Mouse (Mus musculus): Measurements from ENCODE around the gene Dock2. TPM values are rescaled to one million over a fixed set of nuclear protein-coding genes. Genes with fewer than 3 reads are reported as not detected.

The Dock2 gene
- polyA plus RNA-seq, 1 experiment: 48.9 TPM

DNA sequence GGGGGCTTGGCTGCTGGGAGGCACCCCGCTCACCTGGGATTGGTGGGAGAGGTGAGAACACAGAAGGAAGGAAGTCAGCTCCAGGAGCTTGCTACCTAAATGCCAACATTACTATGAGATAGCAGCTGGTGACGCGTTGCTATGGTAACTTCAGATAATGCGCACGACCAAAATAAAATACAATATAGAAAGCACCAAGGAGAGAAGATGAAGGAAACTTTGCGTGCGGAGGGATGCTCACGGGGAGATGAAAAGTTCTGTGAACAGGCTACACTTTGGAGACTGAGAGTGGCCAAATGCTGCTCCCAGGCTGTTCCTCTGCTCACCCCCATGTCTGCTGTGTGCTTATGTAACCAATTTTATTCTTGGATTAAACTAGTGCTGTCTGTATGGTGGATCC, 466.7 kb downstream of the Dock2 start:
- Histone ChIP-seq H3K27ac (ENCODE audit: control insufficient read depth, insufficient read depth, low read length) (no peak overlapping the region), H3K4me3 (ENCODE audit: control insufficient read depth, insufficient read depth, low read length) (no peak overlapping the region), H3K4me1 (replicated peaks; ENCODE audit: control insufficient read depth, insufficient read depth, low read length) (no peaks in the 10 kb centered on the region), H3K27me3 (ENCODE audit: control insufficient read depth, insufficient read depth, low read length) (no peaks in the 10 kb centered on the region), H3K36me3 (ENCODE audit: control insufficient read depth, insufficient read depth, low read length) (peaks cover under 1% of the 10 kb centered on the region; the same call in 1 of the 2 replicates)
- 95% methylated on average over 8 of the region's 8 CpGs for WGBS
- no peak for TF ChIP-seq CTCF (IDR thresholded peaks at IDR 0.05; ENCODE audit: borderline replicate concordance, control insufficient read depth, extremely low read depth, insufficient read depth, low read length, poor library complexity)
- TF ChIP-seq POLR2A (IDR thresholded peaks at IDR 0.05; ENCODE audit: control insufficient read depth, extremely low read depth, insufficient read depth, low read length, poor library complexity): no peak
- DNase-seq: no peak

DNA sequence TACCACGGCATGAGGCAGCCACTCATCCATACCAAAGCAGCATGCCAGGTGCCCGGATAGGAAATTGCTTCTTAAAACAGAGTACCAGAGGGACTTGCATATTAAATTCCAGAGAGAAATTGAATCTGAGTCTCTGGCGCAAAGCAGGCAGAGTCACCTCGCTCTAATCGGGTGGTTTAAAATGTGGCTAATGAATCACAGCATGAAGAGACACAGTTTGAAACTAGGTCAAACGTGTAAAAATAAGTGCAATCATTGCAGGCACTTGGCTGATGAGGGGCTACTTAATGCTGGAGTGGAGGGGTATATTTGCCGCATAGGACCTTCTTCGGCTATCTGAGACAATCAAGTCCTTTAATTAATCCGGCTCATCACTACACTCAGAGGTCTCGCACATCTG, 467.5 kb downstream of the Dock2 start:
- H3K27ac ChIP-seq (ENCODE audit: control insufficient read depth, insufficient read depth, low read length): no peak overlapping the region
- peaks cover 4% of the 10 kb centered on the region; the same call in 1 of the 2 replicates for H3K36me3 ChIP-seq (ENCODE audit: control insufficient read depth, insufficient read depth, low read length)
- H3K4me3 ChIP-seq (ENCODE audit: control insufficient read depth, insufficient read depth, low read length): no peak overlapping the region
- H3K27me3 ChIP-seq (ENCODE audit: control insufficient read depth, insufficient read depth, low read length): no peaks in the 10 kb centered on the region
- 97% methylated on average over 10 of the region's 10 CpGs for WGBS
- TF ChIP-seq POLR2A (IDR thresholded peaks at IDR 0.05; ENCODE audit: control insufficient read depth, extremely low read depth, insufficient read depth, low read length, poor library complexity) (no peak), CTCF (IDR thresholded peaks at IDR 0.05; ENCODE audit: borderline replicate concordance, control insufficient read depth, extremely low read depth, insufficient read depth, low read length, poor library complexity) (no peak)
- no peaks in the 10 kb centered on the region for H3K4me1 ChIP-seq (replicated peaks; ENCODE audit: control insufficient read depth, insufficient read depth, low read length)
- no peak for DNase-seq

- Histone ChIP-seq H3K27ac (ENCODE audit: control insufficient read depth, insufficient read depth, low read length) (no peak overlapping the region), H3K4me1 (replicated peaks; ENCODE audit: control insufficient read depth, insufficient read depth, low read length) (no peaks in the 10 kb centered on the region), H3K4me3 (ENCODE audit: control insufficient read depth, insufficient read depth, low read length) (no peak overlapping the region), H3K36me3 (ENCODE audit: control insufficient read depth, insufficient read depth, low read length) (peaks cover 8% of the 10 kb centered on the region; the same call in 1 of the 2 replicates), H3K27me3 (ENCODE audit: control insufficient read depth, insufficient read depth, low read length) (no peaks in the 10 kb centered on the region)
- no peak for TF ChIP-seq POLR2A (IDR thresholded peaks at IDR 0.05; ENCODE audit: control insufficient read depth, extremely low read depth, insufficient read depth, low read length, poor library complexity)
- TF ChIP-seq CTCF (IDR thresholded peaks at IDR 0.05; ENCODE audit: borderline replicate concordance, control insufficient read depth, extremely low read depth, insufficient read depth, low read length, poor library complexity): no peak
- WGBS: 88% methylated on average over 5 of the region's 5 CpGs
- DNase-seq: no peak
These were observed 468.3 kb downstream of the Dock2 start for GRCm38 (mm10) chr11:34315383-34315782.

DNA sequence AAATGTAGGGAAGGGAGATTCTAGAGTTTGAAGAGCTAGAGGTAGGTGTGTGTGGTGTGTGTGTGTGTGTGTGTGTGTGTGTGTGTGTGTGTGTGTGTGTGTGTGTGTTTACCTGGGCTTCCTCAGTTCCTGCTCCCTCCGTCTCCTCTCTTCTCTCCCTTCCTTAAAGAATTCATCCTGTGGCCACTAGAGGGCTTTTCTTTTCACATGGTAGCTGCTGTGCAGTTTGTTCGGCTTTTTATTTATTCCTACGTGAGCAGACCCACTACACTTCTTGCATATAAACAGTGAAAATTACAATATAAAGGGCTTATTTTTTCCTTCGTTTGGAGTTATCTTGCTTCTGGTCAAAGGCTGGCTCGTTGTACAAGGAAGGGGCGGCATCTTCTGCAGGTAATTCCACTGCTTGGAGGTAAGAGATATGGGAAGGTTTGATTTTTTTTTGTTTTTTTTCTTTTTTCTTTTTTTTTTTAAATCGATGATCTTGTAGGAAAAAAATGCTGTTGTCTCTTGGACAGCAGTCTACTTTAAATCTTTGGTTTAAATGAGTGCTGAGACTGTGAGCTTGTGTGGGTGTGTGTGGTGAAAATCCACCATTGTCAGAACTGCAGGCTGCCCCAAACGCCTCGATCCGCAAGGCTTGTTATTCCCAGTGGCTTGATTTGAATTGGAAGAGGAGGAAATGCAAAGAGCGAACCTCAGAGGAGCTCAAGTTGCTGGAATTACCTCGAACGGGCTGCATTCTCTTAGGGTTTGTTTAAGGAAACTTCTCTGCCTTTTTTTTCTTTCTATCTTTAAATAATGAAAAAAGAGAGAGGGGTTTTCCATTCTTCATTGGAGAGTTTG, 468.9 kb downstream of the Dock2 start, which contains the start of gene Fam196b:
Gene Fam196b (plus strand): TSS at position 289 of the 846 bp plus-strand sequence.
- Histone ChIP-seq H3K36me3 (ENCODE audit: control insufficient read depth, insufficient read depth, low read length) (peaks cover 14% of the 10 kb centered on the region; the same call in 1 of the 2 replicates), H3K4me1 (replicated peaks; ENCODE audit: control insufficient read depth, insufficient read depth, low read length) (no peaks in the 10 kb centered on the region), H3K4me3 (ENCODE audit: control insufficient read depth, insufficient read depth, low read length) (no peak within 1 kb of the TSS), H3K27ac (ENCODE audit: control insufficient read depth, insufficient read depth, low read length) (no peak within 1 kb of the TSS), H3K27me3 (ENCODE audit: control insufficient read depth, insufficient read depth, low read length) (no peaks in the 10 kb centered on the region)
- TF ChIP-seq POLR2A (IDR thresholded peaks at IDR 0.05; ENCODE audit: control insufficient read depth, extremely low read depth, insufficient read depth, low read length, poor library complexity): no peak
- no peak for TF ChIP-seq CTCF (IDR thresholded peaks at IDR 0.05; ENCODE audit: borderline replicate concordance, control insufficient read depth, extremely low read depth, insufficient read depth, low read length, poor library complexity)
- DNase-seq: peak; percentile 26
- WGBS: 76% methylated on average over 12 of the region's 13 CpGs

DNA sequence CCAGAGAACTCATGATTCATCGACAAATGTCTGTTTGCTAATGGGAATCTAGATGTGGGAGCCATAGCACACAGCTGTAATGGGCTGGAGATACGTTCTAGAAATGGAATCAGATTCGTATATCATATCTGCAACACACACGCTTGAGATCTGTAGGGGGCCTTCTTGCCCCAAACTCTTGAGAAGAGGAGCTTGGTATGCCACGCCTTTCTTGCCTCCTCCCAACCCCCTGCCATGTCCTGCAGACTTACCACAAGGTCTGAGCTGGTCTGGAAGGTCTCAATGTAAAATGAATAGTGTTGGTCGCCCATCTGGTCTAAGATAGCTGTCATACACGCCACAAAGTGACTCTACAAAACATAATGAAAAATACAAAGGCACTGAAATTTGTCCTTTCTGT, 471.5 kb downstream of the Dock2 start:
- H3K4me3 ChIP-seq (ENCODE audit: control insufficient read depth, insufficient read depth, low read length): no peak overlapping the region
- H3K27ac ChIP-seq (ENCODE audit: control insufficient read depth, insufficient read depth, low read length): no peak overlapping the region
- no peak for DNase-seq
- H3K36me3 ChIP-seq (ENCODE audit: control insufficient read depth, insufficient read depth, low read length): peaks cover 19% of the 10 kb centered on the region
- H3K4me1 ChIP-seq (replicated peaks; ENCODE audit: control insufficient read depth, insufficient read depth, low read length): no peaks in the 10 kb centered on the region
- no peaks in the 10 kb centered on the region for H3K27me3 ChIP-seq (ENCODE audit: control insufficient read depth, insufficient read depth, low read length)
- no peak for TF ChIP-seq CTCF (IDR thresholded peaks at IDR 0.05; ENCODE audit: borderline replicate concordance, control insufficient read depth, extremely low read depth, insufficient read depth, low read length, poor library complexity)
- TF ChIP-seq POLR2A (IDR thresholded peaks at IDR 0.05; ENCODE audit: control insufficient read depth, extremely low read depth, insufficient read depth, low read length, poor library complexity): no peak
- WGBS: 93% methylated on average over 7 of the region's 7 CpGs

- 23% methylated on average over 5 of the region's 5 CpGs for WGBS
- Histone ChIP-seq H3K27ac (ENCODE audit: control insufficient read depth, insufficient read depth, low read length) (no peak overlapping the region), H3K27me3 (ENCODE audit: control insufficient read depth, insufficient read depth, low read length) (no peaks in the 10 kb centered on the region), H3K4me3 (ENCODE audit: control insufficient read depth, insufficient read depth, low read length) (no peak overlapping the region), H3K4me1 (replicated peaks; ENCODE audit: control insufficient read depth, insufficient read depth, low read length) (no peaks in the 10 kb centered on the region), H3K36me3 (ENCODE audit: control insufficient read depth, insufficient read depth, low read length) (peaks cover 24% of the 10 kb centered on the region)
- no peak for DNase-seq
- TF ChIP-seq POLR2A (IDR thresholded peaks at IDR 0.05; ENCODE audit: control insufficient read depth, extremely low read depth, insufficient read depth, low read length, poor library complexity): no peak
- TF ChIP-seq CTCF (IDR thresholded peaks at IDR 0.05; ENCODE audit: borderline replicate concordance, control insufficient read depth, extremely low read depth, insufficient read depth, low read length, poor library complexity): no peak
These were observed 472.0 kb downstream of the Dock2 start for GRCm38 (mm10) chr11:34311717-34312116.
